Mouse (Mus musculus) layer of hippocampus, adult 9-11 months (tissue): Measurements from ENCODE around the gene Mrpl22.
"Not testable (repeated sequence)": the region's sequence is repeated elsewhere in the genome, so short reads cannot be mapped to it uniquely, and the experiment has no call there.

Experiments used
- DNase-seq: peaks from one replicate; pipeline ENCODE4 v3.0.0; 2022

Gene Mrpl22

DNA sequence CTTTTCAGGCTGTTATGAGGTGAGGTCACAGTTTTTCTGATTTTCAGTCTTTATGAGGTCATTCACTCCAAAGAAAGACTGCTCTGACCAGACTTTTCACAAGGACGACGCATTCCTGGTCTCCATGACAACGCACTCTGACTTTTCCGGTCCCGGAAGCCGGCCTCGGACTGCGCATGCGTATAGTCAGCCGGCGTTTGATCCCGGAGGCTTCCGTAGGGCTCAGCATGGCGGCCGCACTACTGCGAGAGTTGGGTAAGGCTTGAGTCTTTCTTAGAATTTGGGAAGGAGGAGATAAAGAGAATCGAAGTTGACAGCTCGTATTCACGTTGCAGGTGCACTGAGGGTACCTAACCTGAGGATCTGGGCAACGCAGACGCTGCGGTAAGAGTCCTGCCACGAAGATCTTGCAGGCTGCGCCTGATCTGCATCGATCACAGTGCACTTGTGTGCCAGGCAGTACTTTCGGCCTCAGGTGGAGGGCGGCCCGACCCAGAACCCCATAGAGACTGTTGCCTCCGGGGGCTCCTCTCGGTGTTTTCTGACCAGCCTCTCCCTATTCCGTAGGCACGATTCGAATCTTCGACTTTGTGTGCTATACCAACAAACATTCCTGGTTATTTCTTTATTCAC is at the start of gene Mrpl22:
TSS of gene Mrpl22 (plus strand) at position 203 of the 633 bp plus-strand sequence.
- DNase-seq: peak; percentile 94

DNA sequence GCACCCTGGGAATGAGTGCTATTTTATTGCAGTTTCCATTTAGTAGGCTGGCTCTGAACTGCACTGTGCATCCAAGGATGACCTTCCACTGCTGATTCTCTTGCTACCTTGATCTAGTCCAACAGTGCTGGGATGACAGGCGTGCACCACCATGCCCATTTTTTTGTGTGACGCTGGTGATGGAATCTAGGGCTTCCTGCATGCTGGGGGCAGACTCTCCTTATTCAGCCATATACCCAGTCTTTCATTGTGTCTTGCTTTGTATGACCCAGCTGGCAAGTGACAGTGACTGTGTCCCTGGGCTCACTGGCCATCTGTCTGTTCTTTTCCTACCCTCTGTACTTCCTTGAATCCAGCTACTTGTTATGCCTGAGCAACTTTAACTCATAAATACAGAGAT is 47.8 kb upstream of the Mrpl22 start:
- no peak for DNase-seq

- no peak for DNase-seq
Observed at GRCm38 (mm10) chr11:58125021-58125420, 46.4 kb upstream of the Mrpl22 start.

DNA sequence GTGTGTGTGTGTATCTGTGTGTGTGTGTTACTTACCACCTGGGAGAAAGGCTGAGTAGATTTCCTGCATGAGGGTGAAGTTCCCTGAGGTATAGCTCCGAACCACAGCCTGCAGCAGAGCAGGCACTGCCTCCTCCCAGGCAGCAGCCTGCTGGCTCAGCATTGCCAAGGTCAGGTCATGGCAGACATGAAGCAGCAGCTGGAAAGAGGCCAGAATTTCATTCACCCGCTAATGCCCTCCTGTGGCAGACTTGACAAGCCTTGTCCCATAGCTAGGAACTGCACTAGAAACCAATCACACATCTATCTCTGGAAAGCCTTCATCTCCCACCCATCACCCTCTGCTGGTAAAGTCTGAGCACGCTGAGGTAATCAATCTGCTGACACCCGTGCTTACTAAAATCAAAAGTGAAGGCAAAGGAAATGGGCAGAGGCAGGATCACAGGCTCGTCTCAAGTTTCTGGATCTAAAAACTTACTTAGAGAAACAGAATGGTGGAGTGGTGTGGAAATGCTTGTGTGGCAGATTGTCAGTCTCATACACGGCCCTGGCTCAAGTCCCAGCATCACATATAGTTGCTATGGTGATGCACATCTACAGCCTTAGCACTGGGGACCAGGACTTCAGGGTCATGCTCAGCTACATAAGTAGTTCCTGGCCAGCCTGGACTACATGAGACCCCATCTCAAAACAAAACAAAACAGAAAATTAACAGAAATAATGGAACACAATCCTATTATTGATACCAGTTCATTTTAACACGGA is 44.9 kb upstream of the Mrpl22 start:
- peak; percentile 45 for DNase-seq

DNA sequence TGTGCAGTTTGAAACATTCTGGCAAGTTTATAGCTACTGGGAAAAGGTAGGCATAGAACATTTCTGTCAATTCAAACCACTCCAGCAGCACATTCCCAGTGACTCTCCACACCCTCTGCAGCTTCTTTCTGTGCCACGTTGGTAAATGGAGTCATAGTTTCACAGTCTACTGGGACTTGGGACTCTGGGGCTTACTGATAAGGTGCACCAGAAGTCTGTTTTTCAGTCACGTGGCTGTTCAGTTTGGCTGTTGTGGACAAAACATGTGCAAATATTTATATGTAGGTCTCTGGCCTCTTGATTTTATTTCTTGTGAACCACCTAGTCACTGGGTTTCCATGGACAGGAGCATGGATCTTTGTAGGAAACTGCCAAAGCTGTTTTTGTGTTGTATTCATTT is 43.9 kb upstream of the Mrpl22 start:
- DNase-seq: no peak

- no peak for DNase-seq
Observed at GRCm38 (mm10) chr11:58129302-58129843, 42.1 kb upstream of the Mrpl22 start.

DNA sequence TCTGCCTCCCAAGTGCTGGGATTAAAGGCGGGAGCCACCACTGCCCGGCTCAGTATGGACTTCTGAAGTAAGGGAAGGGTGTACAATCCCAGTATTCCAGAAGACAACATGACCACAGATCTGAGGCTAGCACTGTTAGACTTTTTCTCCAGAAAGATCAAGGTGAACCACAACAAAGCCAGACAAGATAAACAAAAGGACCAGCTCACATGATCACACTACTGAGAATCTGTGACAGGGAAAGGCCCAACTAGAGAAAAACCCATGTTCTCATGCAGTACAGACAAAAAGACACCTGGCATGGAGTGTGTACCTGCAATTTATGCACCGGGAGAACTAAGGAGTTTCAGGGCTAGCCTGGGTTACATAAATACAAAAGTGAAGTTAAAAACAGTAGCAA is 39.4 kb upstream of the Mrpl22 start:
- no peak for DNase-seq

DNA sequence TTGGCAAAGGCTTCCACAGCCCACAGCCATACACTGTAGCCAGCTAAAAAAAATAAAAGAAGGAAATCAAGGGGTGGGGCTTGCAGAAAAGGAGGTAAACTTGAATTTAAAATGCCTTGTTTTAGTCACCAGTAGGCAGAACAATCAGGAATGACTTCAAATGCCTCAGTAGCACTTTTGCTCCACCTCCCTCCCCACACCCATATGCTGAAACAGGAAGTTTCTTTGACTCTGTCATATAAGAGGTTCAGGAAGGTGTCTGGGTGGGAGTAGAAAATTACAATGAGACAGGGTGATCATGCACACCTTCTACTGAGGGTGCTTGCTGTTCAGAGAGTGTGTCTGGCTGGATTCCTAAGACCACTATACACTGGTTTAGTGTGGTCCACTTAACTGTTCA is 36.6 kb upstream of the Mrpl22 start:
- no peak for DNase-seq

DNA sequence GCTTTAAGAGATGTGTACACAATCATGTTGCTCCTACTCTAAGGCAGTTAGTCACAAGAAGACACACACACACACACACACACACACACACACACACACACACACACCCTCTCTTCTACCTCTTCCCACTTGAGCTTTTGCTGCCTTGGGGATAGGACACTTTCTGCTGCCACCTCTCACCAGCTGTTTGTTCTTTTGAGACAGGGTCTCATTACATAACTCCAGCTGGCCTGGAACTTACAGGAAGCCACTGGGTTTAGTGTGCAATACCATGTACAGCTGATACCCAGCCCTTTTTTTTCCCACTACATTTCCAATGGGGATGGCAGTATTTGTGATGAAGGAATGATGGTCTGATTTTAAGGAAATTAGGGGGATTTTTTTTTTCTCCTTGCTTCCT is 36.2 kb upstream of the Mrpl22 start:
- no peak for DNase-seq

- no peak for DNase-seq
Observed at GRCm38 (mm10) chr11:58136677-58137076, 34.8 kb upstream of the Mrpl22 start.

- no peak for DNase-seq
Observed at GRCm38 (mm10) chr11:58138821-58139220, 32.6 kb upstream of the Mrpl22 start.

- DNase-seq: no peak
Observed at GRCm38 (mm10) chr11:58139466-58139865, 32.0 kb upstream of the Mrpl22 start.

DNA sequence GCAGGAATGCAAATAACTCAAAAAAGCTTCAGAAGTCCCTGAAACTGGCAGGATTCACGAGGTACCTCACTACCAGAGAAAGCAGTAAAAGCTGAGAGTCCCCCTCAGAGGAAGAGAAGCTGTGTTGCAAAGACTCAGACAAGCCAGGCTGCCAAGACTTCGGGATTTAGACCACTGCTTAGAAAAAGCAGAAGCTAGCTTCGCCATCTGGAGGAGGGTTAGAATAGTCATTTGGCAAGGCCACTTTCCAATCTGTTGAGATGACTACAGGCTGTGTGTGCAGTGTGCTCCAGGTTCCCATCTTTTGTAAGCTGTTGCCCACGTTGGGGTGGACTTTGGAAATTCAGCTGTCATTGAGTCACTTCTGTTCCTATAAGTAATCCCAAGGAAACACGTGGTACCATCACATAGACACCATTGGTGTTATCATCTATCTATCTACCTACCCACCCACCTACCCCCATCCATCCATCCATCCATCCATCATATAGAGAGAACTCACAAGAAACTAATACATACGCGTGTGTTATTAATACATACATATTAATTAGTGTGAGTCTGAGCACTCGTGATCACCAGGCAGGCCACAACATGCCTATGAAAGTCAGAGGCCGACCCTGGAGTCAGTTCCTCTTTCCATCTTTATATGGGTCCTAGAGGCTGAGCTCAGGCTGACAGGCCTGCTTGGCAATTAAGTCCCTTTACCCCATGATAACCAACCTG is 27.6 kb upstream of the Mrpl22 start:
- peak; percentile 69 for DNase-seq

- no peak for DNase-seq
Observed at GRCm38 (mm10) chr11:58146241-58146640, 25.2 kb upstream of the Mrpl22 start.

DNA sequence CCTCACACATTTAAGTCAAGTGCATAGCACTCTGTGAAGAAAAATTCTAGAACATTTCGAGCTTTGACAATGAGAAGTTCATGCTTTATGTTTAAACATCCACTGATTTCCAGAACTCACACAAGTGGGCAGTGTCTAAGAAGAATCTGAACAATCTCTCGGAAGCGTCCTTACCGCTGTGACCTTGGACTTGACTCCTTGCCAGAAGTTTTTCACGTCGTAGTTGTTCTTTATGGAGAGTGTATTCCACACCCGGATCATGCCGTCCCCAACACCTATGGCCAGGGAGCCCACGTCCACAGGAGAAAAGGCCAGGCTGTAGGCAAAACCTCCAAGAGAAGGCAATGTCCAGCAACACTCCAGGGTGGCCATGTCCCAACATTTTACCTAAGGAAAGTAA is 16.0 kb upstream of the Mrpl22 start:
- DNase-seq: no peak

DNA sequence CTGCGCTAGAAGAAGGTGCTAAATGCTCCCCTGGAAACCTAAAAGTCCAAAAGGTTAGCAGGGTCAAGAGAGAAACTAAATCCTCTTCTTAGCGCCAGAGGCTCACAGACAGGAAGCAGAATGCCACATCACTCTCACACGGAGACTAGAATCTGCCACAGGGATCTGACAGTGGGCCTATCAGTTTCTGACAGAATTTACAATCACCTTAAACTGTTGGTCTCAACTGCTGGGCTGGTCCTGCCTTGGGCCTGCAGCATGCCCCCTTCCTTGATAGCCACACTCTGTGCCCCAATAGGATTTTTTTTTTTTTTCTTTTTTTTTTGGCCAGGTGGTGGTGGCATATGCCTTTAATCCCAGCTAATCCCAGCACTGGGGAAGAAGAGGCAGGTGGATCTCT is 14.6 kb upstream of the Mrpl22 start:
- no peak for DNase-seq

GRCm38 (mm10) chr11:58165072-58165471 is 6.4 kb upstream of the Mrpl22 start:
- DNase-seq: no peak

- no peak for DNase-seq
Observed at GRCm38 (mm10) chr11:58167822-58168166, 3.7 kb upstream of the Mrpl22 start.

DNA sequence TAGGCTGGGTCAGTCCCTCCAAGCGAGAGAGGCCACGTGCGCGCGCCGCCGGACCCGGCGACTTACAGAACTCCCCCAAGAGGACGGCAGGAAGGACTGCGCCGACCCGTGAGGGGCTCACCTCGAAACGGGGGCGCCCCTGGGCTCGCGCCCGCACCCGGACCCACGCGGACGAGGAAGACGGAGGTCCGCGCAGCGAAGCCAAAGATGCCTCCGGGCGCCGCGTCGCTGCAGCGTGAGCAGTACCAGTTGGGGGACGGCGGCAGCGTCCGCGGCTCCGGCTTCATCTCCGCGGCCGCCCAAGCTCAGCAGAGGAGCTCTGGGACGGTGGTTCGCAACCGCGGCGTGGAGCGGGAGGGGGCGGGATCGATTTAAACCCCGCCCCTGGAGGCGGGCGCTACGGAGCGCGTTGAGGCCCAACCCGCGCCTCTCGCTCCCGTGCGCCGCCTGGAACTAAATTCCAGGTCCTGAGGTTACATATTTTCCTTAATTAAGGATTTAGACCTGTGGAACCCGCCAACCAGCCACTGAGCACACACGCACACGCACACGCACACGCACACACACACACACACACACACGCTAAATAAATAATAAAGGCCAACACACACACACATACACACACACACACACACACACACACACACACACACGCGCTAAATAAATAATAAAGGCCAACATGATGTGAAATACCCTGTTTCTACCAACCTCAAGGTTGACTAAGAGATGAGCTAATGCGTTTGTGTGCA is 3.1 kb upstream of the Mrpl22 start, which contains the start of gene Gemin5:
TSS of gene Gemin5 (minus strand) at position 373 of the 749 bp plus-strand sequence.
- DNase-seq: peak; percentile 84

DNA sequence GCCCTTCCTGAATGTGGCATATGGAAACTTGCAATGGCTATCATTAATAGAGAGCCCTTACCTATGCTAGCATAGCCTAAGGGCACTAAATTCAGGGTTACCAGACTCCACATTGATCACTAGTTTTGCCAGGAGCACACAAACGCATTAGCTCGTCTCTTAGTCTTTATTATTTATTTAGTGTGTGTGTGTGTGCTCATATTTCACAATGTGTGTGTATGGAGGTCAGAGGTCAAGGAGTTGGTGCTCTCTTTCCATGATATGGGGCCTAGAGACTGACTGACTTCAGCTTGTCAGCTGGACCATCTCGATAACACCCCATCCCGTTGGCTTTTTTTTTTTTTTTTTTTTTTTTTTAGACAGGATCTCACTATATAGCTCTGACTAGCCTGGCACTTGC is 1.8 kb upstream of the Mrpl22 start:
- DNase-seq: no peak

DNA sequence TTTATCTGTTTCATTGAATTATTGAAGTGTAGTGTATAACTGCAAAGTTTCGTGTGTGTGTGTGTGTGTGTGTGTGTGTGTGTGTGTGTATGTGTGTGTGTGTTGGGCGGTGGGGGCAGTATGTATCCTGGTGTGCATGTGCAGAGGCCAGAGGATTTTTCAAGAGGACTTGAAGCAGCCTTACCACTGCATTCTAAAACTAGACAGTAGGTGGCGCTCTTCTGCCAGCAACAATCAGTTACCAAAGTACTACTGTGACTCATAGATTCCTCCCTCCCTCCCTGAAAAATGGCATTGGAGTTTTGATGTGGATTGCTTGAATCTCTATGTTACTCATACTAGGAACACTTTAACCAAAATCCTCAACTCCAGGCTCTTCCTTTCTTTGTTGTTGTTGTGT is 8.1 kb downstream of the Mrpl22 start:
- DNase-seq: peak; percentile 86

- DNase-seq: not testable (repeated sequence)
Observed at GRCm38 (mm10) chr11:58179986-58180385, 8.5 kb downstream of the Mrpl22 start.

- no peak for DNase-seq
Observed at GRCm38 (mm10) chr11:58180756-58181155, 9.3 kb downstream of the Mrpl22 start.
